Mouse (Mus musculus): ENCODE measurements around the gene Rpp21. TPM values are rescaled to one million over a fixed set of nuclear protein-coding genes. Genes with fewer than 3 reads are reported as not detected.
"Not testable (repeated sequence)": the region's sequence is repeated elsewhere in the genome, so short reads cannot be mapped to it uniquely, and the experiment has no call there.

The Rpp21 gene
- polyA plus RNA-seq, 1 experiment from 2014 or later: 83.2 TPM

DNA sequence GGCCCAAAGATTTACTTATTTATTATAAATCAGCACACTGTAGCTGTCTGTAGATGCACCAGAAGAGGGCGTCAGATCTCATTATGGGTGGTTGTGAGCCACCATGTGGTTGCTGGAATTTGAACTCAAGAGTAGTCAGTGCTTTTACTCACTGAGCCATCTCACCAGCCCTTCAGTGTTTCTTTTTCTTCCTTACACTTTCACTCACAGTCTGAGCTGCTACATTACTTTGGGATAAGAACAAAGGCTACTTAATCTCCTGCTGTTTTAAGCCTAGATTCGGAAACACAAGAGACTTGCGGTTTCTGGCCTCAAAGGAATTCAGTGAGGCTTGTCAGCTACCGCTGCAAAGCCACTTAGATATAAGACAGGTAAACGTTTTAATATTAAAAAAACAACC, 13.8 kb downstream of the Rpp21 start:
- no peak overlapping the region for H3K27ac ChIP-seq (ENCODE audit: low read depth, low read length)
- WGBS: 14% methylated on average over 5 of the region's 5 CpGs
- H3K4me2 ChIP-seq: no peak overlapping the region
- no peaks in the 10 kb centered on the region for H3K36me3 ChIP-seq (ENCODE audit: control insufficient read depth, insufficient read depth, low read length)
- no peak overlapping the region for H3K4me3 ChIP-seq (ENCODE audit: low read depth, low read length)
- H3K27me3 ChIP-seq (ENCODE audit: control insufficient read depth, insufficient read depth, low read length): 0 out of 2 replicates have a peak, but pooled peaks cover 3% of the 10 kb centered on the region
- ATAC-seq (ENCODE audit: low FRiP score) (no peak), DNase-seq (ENCODE audit: low spot score, missing footprints) (peak; percentile 61)
- no peaks in the 10 kb centered on the region; the same call in 1 of the 2 replicates for H3K4me1 ChIP-seq (ENCODE audit: control insufficient read depth, insufficient read depth, low read length)
- H3K9me3 ChIP-seq (ENCODE audit: control insufficient read depth, low read length): no peaks in the 10 kb centered on the region
- H3K9ac ChIP-seq (ENCODE audit: low read length): no peak overlapping the region

GRCm38 (mm10) chr17:36240637-36241213, 17.1 kb downstream of the Rpp21 start:
- DNase-seq (ENCODE audit: low spot score, missing footprints): peak; percentile 72
- WGBS: 22% methylated on average over 5 of the region's 5 CpGs
- no peaks in the 10 kb centered on the region for H3K9me3 ChIP-seq (ENCODE audit: control insufficient read depth, low read length)
- no peak for ATAC-seq (ENCODE audit: low FRiP score)
- H3K4me1 ChIP-seq (ENCODE audit: control insufficient read depth, insufficient read depth, low read length): no peaks in the 10 kb centered on the region; the same call in 1 of the 2 replicates
- no peak overlapping the region for H3K4me3 ChIP-seq (ENCODE audit: low read depth, low read length)
- H3K4me2 ChIP-seq: no peak overlapping the region
- H3K27ac ChIP-seq (ENCODE audit: low read depth, low read length): no peak overlapping the region
- no peak overlapping the region for H3K9ac ChIP-seq (ENCODE audit: low read length)
- no peaks in the 10 kb centered on the region for H3K36me3 ChIP-seq (ENCODE audit: control insufficient read depth, insufficient read depth, low read length)
- H3K27me3 ChIP-seq (ENCODE audit: control insufficient read depth, insufficient read depth, low read length): no peaks in the 10 kb centered on the region; the same call in 1 of the 2 replicates

DNA sequence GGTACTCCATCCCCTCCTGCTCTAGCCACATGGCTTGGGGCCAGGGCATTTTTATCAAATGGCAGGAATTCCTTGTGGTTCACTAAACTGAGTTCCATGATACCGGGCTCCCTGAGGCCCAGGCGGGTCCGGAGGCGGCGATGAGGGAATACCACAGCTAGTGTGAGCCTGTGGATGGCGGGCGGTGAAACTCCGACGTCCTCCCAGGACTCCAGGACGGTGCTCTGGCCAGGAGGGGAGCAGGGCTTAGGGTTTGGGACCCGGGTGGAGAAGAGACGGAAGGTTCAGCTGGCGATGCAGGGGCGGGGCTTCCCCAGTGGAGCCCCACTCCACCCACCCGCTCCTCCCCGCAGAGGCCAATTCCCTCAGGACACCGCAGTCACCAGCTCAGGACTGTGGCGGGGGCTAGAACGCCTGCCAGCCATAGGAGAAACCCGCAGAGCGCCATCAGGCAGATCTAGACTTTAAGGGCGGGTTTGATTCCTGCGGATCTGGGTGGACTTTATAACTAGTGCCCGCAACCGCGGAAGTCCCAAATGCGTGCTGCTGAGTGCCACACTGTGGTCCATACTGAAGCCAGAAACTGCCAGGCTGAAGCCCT, 20.4 kb downstream of the Rpp21 start:
- Histone ChIP-seq H3K4me1 (ENCODE audit: control insufficient read depth, insufficient read depth, low read length) (no peaks in the 10 kb centered on the region; the same call in 1 of the 2 replicates), H3K27ac (ENCODE audit: low read depth, low read length) (no peak overlapping the region), H3K9me3 (ENCODE audit: control insufficient read depth, low read length) (no peaks in the 10 kb centered on the region), H3K36me3 (ENCODE audit: control insufficient read depth, insufficient read depth, low read length) (no peaks in the 10 kb centered on the region), H3K4me2 (peak overlapping the region; percentile 48), H3K27me3 (ENCODE audit: control insufficient read depth, insufficient read depth, low read length) (no peaks in the 10 kb centered on the region; the same call in 1 of the 2 replicates), H3K9ac (ENCODE audit: low read length) (peak overlapping the region; percentile 39; the same call in 1 of the 2 replicates), H3K4me3 (ENCODE audit: low read depth, low read length) (peak overlapping the region; percentile 20)
- WGBS: 2% methylated on average over 27 of the region's 27 CpGs
- DNase-seq (ENCODE audit: low spot score, missing footprints): peak; percentile 91
- peak; percentile 64; the same call in 1 of the 2 replicates for ATAC-seq (ENCODE audit: low FRiP score)

DNA sequence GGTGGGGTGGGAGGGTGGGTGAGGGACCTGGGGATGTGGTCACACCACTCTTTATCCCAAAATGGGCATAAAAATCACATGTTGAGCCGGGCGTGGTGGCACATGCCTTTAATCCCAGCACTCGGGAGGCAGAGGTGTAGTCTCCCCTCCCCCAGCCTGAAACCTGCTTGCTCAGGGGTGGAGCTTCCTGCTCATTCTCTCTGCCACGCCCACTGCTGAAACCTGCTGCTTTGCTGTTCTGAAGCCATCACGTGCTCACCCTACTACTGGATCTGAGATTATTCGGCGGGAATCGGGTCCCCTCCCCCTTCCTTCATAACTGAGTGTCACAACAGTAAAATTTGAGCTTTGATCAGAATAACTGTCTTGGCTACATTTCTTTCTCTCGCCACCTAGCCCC, 22.6 kb downstream of the Rpp21 start:
- H3K4me2 ChIP-seq; DNase-seq (ENCODE audit: low spot score, missing footprints); H3K9ac ChIP-seq (ENCODE audit: low read length); ATAC-seq (ENCODE audit: low FRiP score); H3K27me3 ChIP-seq (ENCODE audit: control insufficient read depth, insufficient read depth, low read length); H3K4me3 ChIP-seq (ENCODE audit: low read depth, low read length); H3K9me3 ChIP-seq (ENCODE audit: control insufficient read depth, low read length); H3K4me1 ChIP-seq (ENCODE audit: control insufficient read depth, insufficient read depth, low read length); H3K27ac ChIP-seq (ENCODE audit: low read depth, low read length); H3K36me3 ChIP-seq (ENCODE audit: control insufficient read depth, insufficient read depth, low read length): not testable (repeated sequence)
- WGBS: 33% methylated on average over 8 of the region's 9 CpGs

- no peak overlapping the region for H3K4me3 ChIP-seq (ENCODE audit: low read depth, low read length)
- H3K4me2 ChIP-seq: no peak overlapping the region
- ATAC-seq (ENCODE audit: low FRiP score) (no peak), DNase-seq (ENCODE audit: low spot score, missing footprints) (peak; percentile 39)
- H3K9me3 ChIP-seq (ENCODE audit: control insufficient read depth, low read length): no peaks in the 10 kb centered on the region
- WGBS: 81% methylated on average over 5 of the region's 5 CpGs
- no peak overlapping the region for H3K9ac ChIP-seq (ENCODE audit: low read length)
- no peak overlapping the region for H3K27ac ChIP-seq (ENCODE audit: low read depth, low read length)
- H3K27me3 ChIP-seq (ENCODE audit: control insufficient read depth, insufficient read depth, low read length): peaks cover 11% of the 10 kb centered on the region
- H3K36me3 ChIP-seq (ENCODE audit: control insufficient read depth, insufficient read depth, low read length): no peaks in the 10 kb centered on the region
- H3K4me1 ChIP-seq (ENCODE audit: control insufficient read depth, insufficient read depth, low read length): no peaks in the 10 kb centered on the region
Observed at GRCm38 (mm10) chr17:36233572-36233971, 24.3 kb downstream of the Rpp21 start.

GRCm38 (mm10) chr17:36231318-36231717, 26.6 kb downstream of the Rpp21 start:
- Histone ChIP-seq H3K9ac (ENCODE audit: low read length) (no peak overlapping the region), H3K9me3 (ENCODE audit: control insufficient read depth, low read length) (no peaks in the 10 kb centered on the region), H3K4me2 (no peak overlapping the region), H3K27me3 (ENCODE audit: control insufficient read depth, insufficient read depth, low read length) (peaks cover 12% of the 10 kb centered on the region), H3K4me3 (ENCODE audit: low read depth, low read length) (no peak overlapping the region), H3K36me3 (ENCODE audit: control insufficient read depth, insufficient read depth, low read length) (no peaks in the 10 kb centered on the region), H3K27ac (ENCODE audit: low read depth, low read length) (no peak overlapping the region), H3K4me1 (ENCODE audit: control insufficient read depth, insufficient read depth, low read length) (no peaks in the 10 kb centered on the region)
- ATAC-seq (ENCODE audit: low FRiP score) (no peak), DNase-seq (ENCODE audit: low spot score, missing footprints) (peak; percentile 100)
- WGBS: 5% methylated on average over 36 of the region's 36 CpGs

GRCm38 (mm10) chr17:36229046-36229445, 28.8 kb downstream of the Rpp21 start:
- WGBS: 15% methylated on average over 5 of the region's 5 CpGs
- no peaks in the 10 kb centered on the region for H3K9me3 ChIP-seq (ENCODE audit: control insufficient read depth, low read length)
- H3K27me3 ChIP-seq (ENCODE audit: control insufficient read depth, insufficient read depth, low read length): peaks cover 26% of the 10 kb centered on the region
- no peak overlapping the region for H3K9ac ChIP-seq (ENCODE audit: low read length)
- ATAC-seq (ENCODE audit: low FRiP score): no peak
- no peaks in the 10 kb centered on the region for H3K4me1 ChIP-seq (ENCODE audit: control insufficient read depth, insufficient read depth, low read length)
- H3K27ac ChIP-seq (ENCODE audit: low read depth, low read length): no peak overlapping the region
- no peak overlapping the region for H3K4me2 ChIP-seq
- H3K4me3 ChIP-seq (ENCODE audit: low read depth, low read length): no peak overlapping the region
- no peaks in the 10 kb centered on the region for H3K36me3 ChIP-seq (ENCODE audit: control insufficient read depth, insufficient read depth, low read length)
- DNase-seq (ENCODE audit: low spot score, missing footprints): peak; percentile 65

GRCm38 (mm10) chr17:36226921-36227320, 30.9 kb downstream of the Rpp21 start:
- no peaks in the 10 kb centered on the region for H3K36me3 ChIP-seq (ENCODE audit: control insufficient read depth, insufficient read depth, low read length)
- DNase-seq (ENCODE audit: low spot score, missing footprints): peak; percentile 86
- H3K9ac ChIP-seq (ENCODE audit: low read length): no peak overlapping the region
- no peak overlapping the region for H3K4me2 ChIP-seq
- H3K9me3 ChIP-seq (ENCODE audit: control insufficient read depth, low read length): no peaks in the 10 kb centered on the region
- WGBS: 17% methylated on average over 8 of the region's 8 CpGs
- no peak overlapping the region for H3K4me3 ChIP-seq (ENCODE audit: low read depth, low read length)
- no peak for ATAC-seq (ENCODE audit: low FRiP score)
- H3K4me1 ChIP-seq (ENCODE audit: control insufficient read depth, insufficient read depth, low read length): no peaks in the 10 kb centered on the region
- peaks cover 26% of the 10 kb centered on the region for H3K27me3 ChIP-seq (ENCODE audit: control insufficient read depth, insufficient read depth, low read length)
- H3K27ac ChIP-seq (ENCODE audit: low read depth, low read length): no peak overlapping the region

- H3K36me3 ChIP-seq (ENCODE audit: control insufficient read depth, insufficient read depth, low read length): no peaks in the 10 kb centered on the region
- H3K4me3 ChIP-seq (ENCODE audit: low read depth, low read length): no peak overlapping the region
- H3K9me3 ChIP-seq (ENCODE audit: control insufficient read depth, low read length): no peaks in the 10 kb centered on the region
- H3K4me2 ChIP-seq: 0 out of 2 replicates have a peak overlapping the region, but pooled peaks have one; percentile 3
- no peaks in the 10 kb centered on the region for H3K4me1 ChIP-seq (ENCODE audit: control insufficient read depth, insufficient read depth, low read length)
- no peak overlapping the region for H3K9ac ChIP-seq (ENCODE audit: low read length)
- no peak overlapping the region for H3K27ac ChIP-seq (ENCODE audit: low read depth, low read length)
- H3K27me3 ChIP-seq (ENCODE audit: control insufficient read depth, insufficient read depth, low read length): peaks cover 24% of the 10 kb centered on the region
- ATAC-seq (ENCODE audit: low FRiP score): no peak
- DNase-seq (ENCODE audit: low spot score, missing footprints): peak; percentile 84
- WGBS: 11% methylated on average over 9 of the region's 9 CpGs
Observed at GRCm38 (mm10) chr17:36225231-36225824, 32.5 kb downstream of the Rpp21 start.
